Mouse (Mus musculus): Measurements from ENCODE around the gene Ndufa13. TPM values are rescaled to one million over a fixed set of nuclear protein-coding genes. Genes with fewer than 3 reads are reported as not detected.

Gene Ndufa13
- polyA plus RNA-seq, 1 experiment from 2014 or later: 159 TPM

DNA sequence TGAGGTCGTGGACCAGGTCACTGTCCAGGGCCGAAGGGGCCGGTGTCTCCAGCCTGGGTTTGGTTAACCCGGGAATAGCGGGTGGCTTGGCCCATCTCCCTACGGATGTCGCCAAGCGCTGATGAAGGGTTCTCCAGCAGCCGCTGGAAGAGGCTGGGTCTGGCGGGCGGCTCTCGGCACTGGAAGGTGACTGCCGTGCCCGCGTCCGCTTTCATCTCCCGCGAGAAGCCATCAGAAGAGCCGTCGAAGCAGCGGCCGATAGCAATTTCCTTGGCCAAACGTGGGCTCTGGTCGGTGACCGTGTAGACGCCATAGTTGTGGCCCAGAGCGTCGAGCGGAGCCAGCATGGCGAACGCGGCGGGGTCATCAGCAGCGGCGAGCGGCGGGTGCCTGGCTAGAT, 21.5 kb downstream of the Ndufa13 start:
- Histone ChIP-seq H3K36me3 (ENCODE audit: control insufficient read depth, insufficient read depth, low read length) (no peaks in the 10 kb centered on the region), H3K4me2 (peak overlapping the region; percentile 54), H3K9ac (ENCODE audit: low read depth, low read length) (no peak overlapping the region), H3K27ac (ENCODE audit: low read depth, low read length) (no peak overlapping the region), H3K4me3 (ENCODE audit: low read depth, low read length) (peak overlapping the region; percentile 44), H3K4me1 (replicated peaks; ENCODE audit: control insufficient read depth, insufficient read depth, low read length) (peaks cover 2% of the 10 kb centered on the region), H3K9me3 (ENCODE audit: control insufficient read depth, low read length) (no peaks in the 10 kb centered on the region), H3K27me3 (replicated peaks; ENCODE audit: control insufficient read depth, insufficient read depth, low read length) (peaks cover 80% of the 10 kb centered on the region)
- WGBS: 12% methylated on average over 37 of the region's 37 CpGs
- no peak for ATAC-seq (replicated peaks; ENCODE audit: low FRiP score)
- no peak for DNase-seq (ENCODE audit: low spot score)

DNA sequence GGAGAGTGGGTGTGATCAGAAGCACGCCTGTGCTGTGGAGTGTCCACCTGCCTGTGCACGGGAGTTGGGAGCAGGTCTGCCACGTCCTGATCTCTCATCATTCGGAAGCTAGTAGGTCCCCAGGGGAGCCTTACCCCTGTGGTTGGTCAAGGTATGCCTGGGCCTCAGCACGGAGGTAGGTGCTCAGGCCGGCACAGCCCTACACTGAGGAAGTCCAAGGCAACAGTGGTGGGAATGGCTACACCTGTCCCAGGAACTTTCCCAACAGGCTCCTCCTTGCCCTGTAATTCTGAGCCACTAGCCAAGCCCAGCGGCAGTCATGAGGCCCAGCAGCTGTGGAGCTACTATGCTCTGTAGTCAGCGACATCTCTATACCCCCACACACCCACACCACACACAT, 22.7 kb downstream of the Ndufa13 start:
- no peak for DNase-seq (ENCODE audit: low spot score)
- Histone ChIP-seq H3K27me3 (replicated peaks; ENCODE audit: control insufficient read depth, insufficient read depth, low read length) (peaks cover 71% of the 10 kb centered on the region), H3K4me3 (ENCODE audit: low read depth, low read length) (no peak overlapping the region), H3K9me3 (ENCODE audit: control insufficient read depth, low read length) (no peaks in the 10 kb centered on the region), H3K36me3 (ENCODE audit: control insufficient read depth, insufficient read depth, low read length) (no peaks in the 10 kb centered on the region), H3K4me1 (replicated peaks; ENCODE audit: control insufficient read depth, insufficient read depth, low read length) (peaks cover 2% of the 10 kb centered on the region), H3K9ac (ENCODE audit: low read depth, low read length) (no peak overlapping the region), H3K4me2 (no peak overlapping the region), H3K27ac (ENCODE audit: low read depth, low read length) (no peak overlapping the region)
- ATAC-seq (replicated peaks; ENCODE audit: low FRiP score): no peak
- WGBS: 53% methylated on average over 8 of the region's 8 CpGs

DNA sequence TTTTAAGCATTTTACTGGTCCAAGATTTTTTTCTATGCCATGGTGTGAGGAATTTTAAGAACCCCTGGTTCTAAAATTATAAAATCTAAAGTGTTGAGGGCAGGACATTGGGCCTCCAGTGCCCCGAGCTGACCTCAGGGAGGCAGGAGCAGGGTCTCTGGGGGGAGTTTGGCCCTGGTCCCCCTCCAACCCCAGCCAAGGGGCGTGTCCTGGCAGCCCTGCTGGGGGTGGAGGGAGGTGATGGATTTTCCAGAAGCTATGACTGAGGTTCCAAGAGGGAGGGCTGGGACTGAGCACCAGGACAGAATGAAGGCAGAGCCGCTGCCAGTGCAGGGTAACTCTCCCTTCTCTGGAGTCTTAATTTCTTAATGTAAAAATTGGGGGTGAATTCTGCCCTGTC, 24.4 kb downstream of the Ndufa13 start:
- Histone ChIP-seq H3K4me3 (ENCODE audit: low read depth, low read length) (no peak overlapping the region), H3K27ac (ENCODE audit: low read depth, low read length) (no peak overlapping the region), H3K4me1 (replicated peaks; ENCODE audit: control insufficient read depth, insufficient read depth, low read length) (peaks cover 2% of the 10 kb centered on the region), H3K36me3 (ENCODE audit: control insufficient read depth, insufficient read depth, low read length) (no peaks in the 10 kb centered on the region), H3K27me3 (replicated peaks; ENCODE audit: control insufficient read depth, insufficient read depth, low read length) (peaks cover 56% of the 10 kb centered on the region), H3K9me3 (ENCODE audit: control insufficient read depth, low read length) (no peaks in the 10 kb centered on the region), H3K9ac (ENCODE audit: low read depth, low read length) (no peak overlapping the region), H3K4me2 (no peak overlapping the region)
- 59% methylated on average over 3 of the region's 3 CpGs for WGBS
- ATAC-seq (replicated peaks; ENCODE audit: low FRiP score) (no peak), DNase-seq (ENCODE audit: low spot score) (no peak)

DNA sequence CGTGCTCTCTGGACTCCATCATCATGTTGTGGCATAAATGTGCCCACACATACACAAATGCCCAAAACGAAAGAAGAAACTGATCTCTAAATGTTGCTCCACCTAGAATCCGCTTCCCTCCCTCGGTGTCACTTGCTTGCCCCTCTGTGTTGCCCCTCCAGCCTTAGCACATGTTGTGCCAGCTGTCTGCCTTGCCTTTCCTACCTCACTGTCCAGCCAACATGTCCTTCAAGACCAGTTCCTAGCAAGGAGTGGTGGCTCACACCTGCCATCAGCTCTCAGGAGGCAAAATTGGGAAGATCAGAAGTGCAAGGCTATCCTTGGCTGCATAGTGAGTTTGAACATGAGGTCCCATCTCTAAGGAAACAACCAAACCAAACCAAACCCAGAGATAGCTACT, 25.0 kb downstream of the Ndufa13 start:
- no peak for DNase-seq (ENCODE audit: low spot score)
- Histone ChIP-seq H3K9me3 (ENCODE audit: control insufficient read depth, low read length) (no peaks in the 10 kb centered on the region), H3K4me2 (no peak overlapping the region), H3K27ac (ENCODE audit: low read depth, low read length) (no peak overlapping the region), H3K36me3 (ENCODE audit: control insufficient read depth, insufficient read depth, low read length) (no peaks in the 10 kb centered on the region), H3K27me3 (replicated peaks; ENCODE audit: control insufficient read depth, insufficient read depth, low read length) (peaks cover 53% of the 10 kb centered on the region), H3K4me3 (ENCODE audit: low read depth, low read length) (no peak overlapping the region), H3K4me1 (replicated peaks; ENCODE audit: control insufficient read depth, insufficient read depth, low read length) (peaks cover 2% of the 10 kb centered on the region), H3K9ac (ENCODE audit: low read depth, low read length) (no peak overlapping the region)
- 84% methylated on average over 4 of the region's 4 CpGs for WGBS
- ATAC-seq (replicated peaks; ENCODE audit: low FRiP score): no peak

DNA sequence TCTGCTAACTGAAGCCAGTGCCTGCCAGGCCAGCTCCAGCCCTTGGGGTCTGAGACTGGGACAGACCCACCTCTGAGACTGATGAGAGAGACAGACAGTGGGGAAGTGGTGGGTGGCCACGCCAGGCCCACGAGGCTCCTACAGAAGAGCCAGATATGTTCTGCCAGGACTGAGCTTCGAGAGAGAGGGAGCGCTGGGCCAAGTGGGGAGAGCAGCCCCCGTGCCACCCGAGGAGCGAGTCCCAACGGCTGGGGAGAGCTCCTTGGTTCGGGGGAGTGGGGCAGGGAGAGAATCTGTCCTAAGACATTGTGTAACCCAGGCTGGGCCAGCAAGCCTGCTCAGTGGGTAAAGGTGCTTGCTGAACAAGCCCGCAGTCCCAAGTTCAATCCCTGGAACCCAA, 25.4 kb downstream of the Ndufa13 start:
- ATAC-seq (replicated peaks; ENCODE audit: low FRiP score) (no peak), DNase-seq (ENCODE audit: low spot score) (no peak)
- H3K4me2 ChIP-seq: no peak overlapping the region
- H3K9me3 ChIP-seq (ENCODE audit: control insufficient read depth, low read length): no peaks in the 10 kb centered on the region
- H3K27ac ChIP-seq (ENCODE audit: low read depth, low read length): no peak overlapping the region
- H3K27me3 ChIP-seq (replicated peaks; ENCODE audit: control insufficient read depth, insufficient read depth, low read length): peaks cover 49% of the 10 kb centered on the region
- H3K36me3 ChIP-seq (ENCODE audit: control insufficient read depth, insufficient read depth, low read length): no peaks in the 10 kb centered on the region
- WGBS: 66% methylated on average over 10 of the region's 10 CpGs
- H3K4me1 ChIP-seq (replicated peaks; ENCODE audit: control insufficient read depth, insufficient read depth, low read length): peaks cover 2% of the 10 kb centered on the region
- no peak overlapping the region for H3K4me3 ChIP-seq (ENCODE audit: low read depth, low read length)
- H3K9ac ChIP-seq (ENCODE audit: low read depth, low read length): no peak overlapping the region

DNA sequence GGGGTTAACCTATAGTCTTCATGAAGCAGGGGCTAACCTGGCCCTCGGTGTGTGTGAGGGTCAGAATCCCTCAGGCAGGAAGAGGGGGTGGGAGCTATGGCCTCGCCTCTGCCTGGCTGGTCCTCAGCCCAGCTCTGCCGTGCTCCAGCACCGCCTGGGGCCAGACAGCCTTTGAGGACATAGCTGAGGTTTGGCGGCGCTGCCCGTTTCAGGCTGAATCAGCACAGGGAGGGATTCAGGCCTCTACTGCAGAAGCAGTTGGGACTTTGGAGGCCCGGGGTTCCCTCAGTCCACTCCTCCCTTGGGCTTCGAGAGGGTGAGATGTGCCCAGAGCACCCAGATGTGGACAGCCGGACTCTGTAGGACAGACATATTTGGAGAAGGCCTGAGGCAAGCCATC, 26.3 kb downstream of the Ndufa13 start:
- Histone ChIP-seq H3K4me1 (replicated peaks; ENCODE audit: control insufficient read depth, insufficient read depth, low read length) (no peaks in the 10 kb centered on the region; the same call in 1 of the 2 replicates), H3K27me3 (replicated peaks; ENCODE audit: control insufficient read depth, insufficient read depth, low read length) (peaks cover 40% of the 10 kb centered on the region), H3K27ac (ENCODE audit: low read depth, low read length) (no peak overlapping the region), H3K4me2 (no peak overlapping the region), H3K4me3 (ENCODE audit: low read depth, low read length) (no peak overlapping the region), H3K9me3 (ENCODE audit: control insufficient read depth, low read length) (no peaks in the 10 kb centered on the region), H3K36me3 (ENCODE audit: control insufficient read depth, insufficient read depth, low read length) (no peaks in the 10 kb centered on the region), H3K9ac (ENCODE audit: low read depth, low read length) (no peak overlapping the region)
- no peak for DNase-seq (ENCODE audit: low spot score)
- 43% methylated on average over 10 of the region's 10 CpGs for WGBS
- no peak for ATAC-seq (replicated peaks; ENCODE audit: low FRiP score)

DNA sequence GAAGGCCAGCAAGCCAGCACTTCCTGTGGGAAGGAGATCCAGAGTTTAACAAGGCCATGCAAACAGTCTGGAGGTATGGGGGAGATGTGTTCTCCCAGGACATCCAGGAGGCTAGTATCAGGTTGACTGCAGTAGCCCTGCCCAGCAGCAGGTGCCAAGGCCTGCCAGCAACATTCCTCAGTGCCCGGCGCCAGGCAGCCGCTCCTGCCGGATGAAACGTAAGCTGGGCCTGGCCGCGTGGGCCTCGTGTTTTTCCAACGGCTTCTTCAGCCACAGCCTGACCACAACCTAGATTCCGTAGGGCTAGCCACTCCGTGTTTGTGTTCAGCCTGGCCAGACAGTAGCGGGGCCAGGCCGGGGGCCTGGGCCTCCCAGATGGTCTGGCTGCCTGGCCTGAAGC, 27.7 kb downstream of the Ndufa13 start:
- no peaks in the 10 kb centered on the region for H3K4me1 ChIP-seq (replicated peaks; ENCODE audit: control insufficient read depth, insufficient read depth, low read length)
- H3K36me3 ChIP-seq (ENCODE audit: control insufficient read depth, insufficient read depth, low read length): no peaks in the 10 kb centered on the region
- no peaks in the 10 kb centered on the region for H3K9me3 ChIP-seq (ENCODE audit: control insufficient read depth, low read length)
- H3K9ac ChIP-seq (ENCODE audit: low read depth, low read length): no peak overlapping the region
- DNase-seq (ENCODE audit: low spot score) (no peak), ATAC-seq (replicated peaks; ENCODE audit: low FRiP score) (no peak)
- 78% methylated on average over 13 of the region's 13 CpGs for WGBS
- H3K27ac ChIP-seq (ENCODE audit: low read depth, low read length): no peak overlapping the region
- H3K4me2 ChIP-seq: no peak overlapping the region
- no peak overlapping the region for H3K4me3 ChIP-seq (ENCODE audit: low read depth, low read length)
- H3K27me3 ChIP-seq (replicated peaks; ENCODE audit: control insufficient read depth, insufficient read depth, low read length): peaks cover 26% of the 10 kb centered on the region

DNA sequence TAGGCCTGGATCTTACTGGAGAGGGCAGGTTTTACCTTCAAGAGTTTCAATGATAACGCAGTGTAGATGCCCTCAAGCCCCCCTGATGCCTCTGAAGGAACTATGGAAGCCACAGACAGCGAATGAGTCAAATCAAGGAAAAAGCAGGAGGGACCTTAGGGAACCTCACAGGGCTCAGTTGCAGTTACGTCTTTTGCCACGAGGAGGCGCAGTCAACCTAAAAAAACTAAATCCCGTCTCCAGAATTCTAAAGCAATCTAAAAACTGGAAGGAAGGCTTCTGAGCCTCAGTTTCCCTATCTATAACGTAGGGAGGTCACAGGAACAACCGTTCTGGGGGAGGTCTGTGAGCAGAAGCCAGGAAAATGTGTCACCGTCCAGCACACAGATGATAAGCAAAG, 28.2 kb downstream of the Ndufa13 start:
- Histone ChIP-seq H3K27me3 (replicated peaks; ENCODE audit: control insufficient read depth, insufficient read depth, low read length) (peaks cover 21% of the 10 kb centered on the region), H3K27ac (ENCODE audit: low read depth, low read length) (no peak overlapping the region), H3K4me1 (replicated peaks; ENCODE audit: control insufficient read depth, insufficient read depth, low read length) (no peaks in the 10 kb centered on the region), H3K4me3 (ENCODE audit: low read depth, low read length) (no peak overlapping the region), H3K9me3 (ENCODE audit: control insufficient read depth, low read length) (no peaks in the 10 kb centered on the region), H3K36me3 (ENCODE audit: control insufficient read depth, insufficient read depth, low read length) (no peaks in the 10 kb centered on the region), H3K4me2 (no peak overlapping the region), H3K9ac (ENCODE audit: low read depth, low read length) (no peak overlapping the region)
- DNase-seq (ENCODE audit: low spot score) (no peak), ATAC-seq (replicated peaks; ENCODE audit: low FRiP score) (no peak)
- 10% methylated on average over 9 of the region's 9 CpGs for WGBS

DNA sequence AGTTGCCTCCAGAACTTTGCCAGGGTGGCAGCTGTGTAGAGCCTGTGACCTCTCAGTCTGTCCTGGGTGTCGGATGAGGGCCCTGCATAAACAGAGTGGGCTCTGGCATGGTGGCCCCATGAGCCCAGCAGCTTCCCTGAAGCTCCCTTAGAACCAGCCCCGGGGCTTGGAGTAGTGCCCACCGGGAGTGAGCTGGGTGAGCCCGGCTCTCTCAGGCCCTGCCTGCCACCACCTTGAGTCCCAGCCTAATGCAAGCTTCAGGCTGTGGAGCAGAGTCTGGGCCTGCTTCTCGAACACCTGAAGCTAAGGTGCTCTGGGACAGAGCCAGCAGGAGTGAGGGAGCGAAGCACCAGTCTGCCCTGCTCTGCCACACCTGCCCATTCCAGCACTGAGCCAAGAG, 31.5 kb downstream of the Ndufa13 start:
- H3K4me3 ChIP-seq (ENCODE audit: low read depth, low read length): no peak overlapping the region
- no peaks in the 10 kb centered on the region for H3K36me3 ChIP-seq (ENCODE audit: control insufficient read depth, insufficient read depth, low read length)
- H3K27ac ChIP-seq (ENCODE audit: low read depth, low read length): no peak overlapping the region
- H3K4me1 ChIP-seq (replicated peaks; ENCODE audit: control insufficient read depth, insufficient read depth, low read length): no peaks in the 10 kb centered on the region
- H3K9ac ChIP-seq (ENCODE audit: low read depth, low read length): no peak overlapping the region
- no peaks in the 10 kb centered on the region for H3K9me3 ChIP-seq (ENCODE audit: control insufficient read depth, low read length)
- ATAC-seq (replicated peaks; ENCODE audit: low FRiP score): no peak
- H3K27me3 ChIP-seq (replicated peaks; ENCODE audit: control insufficient read depth, insufficient read depth, low read length): peaks cover 8% of the 10 kb centered on the region; the same call in 1 of the 2 replicates
- DNase-seq (ENCODE audit: low spot score): no peak
- H3K4me2 ChIP-seq: no peak overlapping the region
- 81% methylated on average over 6 of the region's 6 CpGs for WGBS

All from liver, embryonic 11.5 days (tissue).